Mouse (Mus musculus): ENCODE data around the gene Klb.
A peak's percentile ranks its signal among the peaks of the same experiment; 100 is the strongest.

GRCm38 (mm10) chr5:65338394-65338793 lies 9.7 kb upstream of the Klb start:
- TF ChIP-seq CTCF (conservative IDR thresholded peaks at IDR 0.05 in 1 of 2, IDR thresholded peaks at IDR 0.05 in 1 of 2; ENCODE audit: low read depth in 2 of 2, low read length in 2 of 2), result peak in 1 of 2 experiments; percentile 59; a peak in 3 of 4 replicates
- no peak for TF ChIP-seq BHLHE40 (IDR thresholded peaks at IDR 0.05; ENCODE audit: low read depth, low read length)
- no peak for TF ChIP-seq TBP (conservative IDR thresholded peaks at IDR 0.05; ENCODE audit: low read depth, low read length)
- TF ChIP-seq ZMIZ1 (IDR thresholded peaks at IDR 0.05; ENCODE audit: low read depth, low read length), result no peak
- TF ChIP-seq USF2 (conservative IDR thresholded peaks at IDR 0.05; ENCODE audit: low read depth, low read length), result no peak
- TF ChIP-seq GABPA (IDR thresholded peaks at IDR 0.05; ENCODE audit: insufficient replicate concordance, low read depth, low read length), result no peak
- no peak for TF ChIP-seq POLR2AphosphoS2 (IDR thresholded peaks at IDR 0.05; ENCODE audit: low read depth, low read length)
- TF ChIP-seq MAFK (IDR thresholded peaks at IDR 0.05; ENCODE audit: insufficient replicate concordance, low read length), result no peak
- TF ChIP-seq IRF4 (IDR thresholded peaks at IDR 0.05; ENCODE audit: low read depth, low read length), result no peak
- no peak for TF ChIP-seq NRF1 (IDR thresholded peaks at IDR 0.05; ENCODE audit: low read depth, low read length)
- TF ChIP-seq USF1 (IDR thresholded peaks at IDR 0.05; ENCODE audit: low read depth, low read length), result no peak
- TF ChIP-seq CHD1 (IDR thresholded peaks at IDR 0.05; ENCODE audit: low read depth, low read length), result no peak
- TF ChIP-seq EP300 (IDR thresholded peaks at IDR 0.05; ENCODE audit: low read length), result no peak
- TF ChIP-seq RAD21 (IDR thresholded peaks at IDR 0.05; ENCODE audit: low read depth, low read length), result peak; percentile 34
